Mouse (Mus musculus) liver, embryonic 14.5 days (tissue): ENCODE measurements around the gene Cstf3. TPM values are rescaled to one million over a fixed set of nuclear protein-coding genes. Genes with fewer than 3 reads are reported as not detected.

Experiments used
- ATAC-seq: fragments of 200-750 bp; cut with Nextera tagmentation; 2 replicates; pipeline ENCODE4 v1.8.0; 2017; ENCODE audit warnings: moderate number of reproducible peaks, mild to moderate bottlenecking, moderate library complexity; ENCODE audit not compliant: insufficient read depth
- DNase-seq, 3 experiments: peaks; one replicate each; pipeline ENCODE4 v3.0.0-alpha.2; 2012 to 2013; ENCODE audit warnings: low read depth in 3 of 3, low spot score in 3 of 3
- H3K27ac ChIP-seq: fragments of 300-500 bp; sonication (generic); 2 replicates; pipeline ENCODE4 v1.5.1; 2014; ENCODE audit warnings: moderate library complexity, mild to moderate bottlenecking, control low read depth, inconsistent platforms
- H3K27me3 ChIP-seq: fragments of 300-500 bp; sonication (generic); 2 replicates; pipeline ENCODE4 v1.6.1; 2014; ENCODE audit warnings: mild to moderate bottlenecking, low read length, moderate library complexity; ENCODE audit not compliant: control insufficient read depth, insufficient read depth
- H3K36me3 ChIP-seq: fragments of 300-500 bp; sonication (generic); replicated peaks from 2 replicates; pipeline ENCODE4 v1.6.1; 2014; ENCODE audit warnings: low read depth; ENCODE audit not compliant: control insufficient read depth, insufficient read depth
- H3K4me1 ChIP-seq, 2 experiments: fragments of 200-500 bp in 1 of 2; fragments of 300-500 bp in 1 of 2; sonication (generic) in 1 of 2; replicated peaks; 2 replicates each; pipeline ENCODE4 v1.6.1; 2012 to 2014; ENCODE audit warnings: antibody characterized with exemption in 1 of 2, inconsistent platforms in 1 of 2, low read length in 1 of 2; ENCODE audit not compliant: control insufficient read depth in 2 of 2, insufficient read depth in 2 of 2
- H3K4me2 ChIP-seq: fragments of 300-500 bp; sonication (generic); 2 replicates; pipeline ENCODE4 v1.6.1; 2014; ENCODE audit warnings: low read depth, mild to moderate bottlenecking, control low read depth, moderate library complexity
- H3K4me3 ChIP-seq, 2 experiments: fragments of 200-500 bp in 1 of 2; fragments of 300-500 bp in 1 of 2; sonication (generic) in 1 of 2; 2 replicates each; pipeline ENCODE4 v1.5.1; 2012 to 2014; ENCODE audit warnings: low read depth in 2 of 2, low read length in 2 of 2, mild to moderate bottlenecking in 2 of 2, control low read depth in 1 of 2, inconsistent platforms in 1 of 2, moderate library complexity in 1 of 2; ENCODE audit not compliant: insufficient read depth in 1 of 2
- H3K9ac ChIP-seq: fragments of 300-500 bp; sonication (generic); replicated peaks from 2 replicates; pipeline ENCODE4 v1.6.1; 2014; ENCODE audit warnings: mild to moderate bottlenecking, control low read depth, moderate library complexity
- H3K9me3 ChIP-seq: fragments of 300-500 bp; sonication (generic); 2 replicates; pipeline ENCODE4 v1.6.1; 2016; ENCODE audit warnings: low read length, mixed read lengths; ENCODE audit not compliant: control insufficient read depth
- CTCF ChIP-seq: IDR thresholded peaks from 2 replicates; pipeline ENCODE4 v1.5.1; 2016; ENCODE audit warnings: antibody characterized with exemption, low read depth, control low read depth
- EP300 ChIP-seq: IDR thresholded peaks from 2 replicates; pipeline ENCODE4 v1.6.1; 2016; ENCODE audit warnings: antibody characterized with exemption, low read depth
- WGBS: fragments of 180-500 bp; shearing (Covaris S2); extraction: QIAGEN DNeasy Blood & Tissue Kit; methylation state at CpG from one replicate; pipeline ENCODE4 v1.1.7; 2014; ENCODE audit not compliant: insufficient replicate concordance; 5-methylcytosine and 5-hydroxymethylcytosine counted together
- polyA plus RNA-seq, 2 experiments: library from polyadenylated mRNA; depleted of rRNA in 1 of 2; stranded (reverse) in 1 of 2; unstranded in 1 of 2; fragments of >200 nt; fragmentation: Nextera tagmentation in 1 of 2; extraction: Ambion mirVana in 1 of 2; gene quantifications; 2 replicates each; pipeline versions ENCODE4 v1.2.1 to v1.2.3; 2012 to 2014

Gene Cstf3
- polyA plus RNA-seq, 2 experiments = 14.5 to 20.1 TPM

DNA sequence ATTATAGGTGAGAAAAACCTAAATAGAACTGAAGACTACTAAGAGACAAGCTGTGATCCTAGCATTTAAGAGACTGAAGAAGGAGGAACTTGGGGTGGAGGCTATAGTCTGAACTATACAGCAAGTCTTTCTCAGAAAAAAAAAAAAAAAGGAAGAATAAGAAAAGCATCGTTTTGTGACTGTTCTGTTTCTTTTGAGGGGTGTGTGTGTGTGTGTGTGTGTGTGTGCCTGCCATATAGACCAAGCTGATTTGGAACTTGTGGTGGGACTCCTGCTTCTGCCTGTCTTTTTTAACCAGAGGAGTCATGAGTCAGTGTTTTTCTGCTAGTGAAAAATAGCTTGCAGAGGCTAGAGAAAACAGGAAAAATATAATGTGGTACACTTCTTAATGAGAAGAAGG is 4.7 kb downstream of the Cstf3 start:
- Histone ChIP-seq H3K4me2 (no peak overlapping the region), H3K9ac (no peak overlapping the region), H3K27ac (no peak overlapping the region), H3K4me3 (no peak overlapping the region), H3K9me3 (no peaks in the 10 kb centered on the region), H3K27me3 (no peaks in the 10 kb centered on the region), H3K36me3 (no peaks in the 10 kb centered on the region), H3K4me1 (peaks cover 10 to 11% of the 10 kb centered on the region in 2 experiments)
- no peak for TF ChIP-seq CTCF
- no peak for TF ChIP-seq EP300
- no peak for DNase-seq
- ATAC-seq = no peak
- 11% methylated on average over 1 of the region's 1 CpGs for WGBS

DNA sequence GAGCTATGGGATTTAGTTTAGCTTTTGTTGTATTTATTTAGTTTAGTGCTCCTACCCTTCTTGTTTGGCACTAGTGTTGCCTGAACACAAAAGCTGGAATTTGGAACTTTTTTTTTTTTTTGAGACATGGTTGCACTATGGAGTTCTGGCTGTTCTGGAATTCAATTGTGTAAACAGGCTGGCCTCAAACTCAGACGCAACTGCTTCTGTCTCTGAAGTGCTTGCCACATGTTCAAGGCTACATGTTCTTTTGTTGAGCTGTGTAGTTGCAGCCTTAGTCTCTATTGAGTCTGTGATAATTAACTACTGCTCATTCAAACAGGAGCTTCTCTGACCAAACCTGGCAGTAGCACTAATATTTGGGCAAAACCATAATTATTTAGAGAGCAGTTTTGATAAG is 13.1 kb downstream of the Cstf3 start:
- DNase-seq (no peak), ATAC-seq (no peak)
- no peaks in the 10 kb centered on the region for H3K4me1 ChIP-seq
- TF ChIP-seq EP300 (no peak), CTCF (no peak)
- no peak overlapping the region for H3K4me2 ChIP-seq
- no peak overlapping the region for H3K4me3 ChIP-seq
- no peak overlapping the region for H3K27ac ChIP-seq
- 80% methylated on average over 1 of the region's 1 CpGs for WGBS
- H3K9ac ChIP-seq = no peak overlapping the region
- no peaks in the 10 kb centered on the region for H3K9me3 ChIP-seq
- no peaks in the 10 kb centered on the region for H3K27me3 ChIP-seq
- peaks cover 5% of the 10 kb centered on the region; the same call in 1 of the 2 replicates for H3K36me3 ChIP-seq

DNA sequence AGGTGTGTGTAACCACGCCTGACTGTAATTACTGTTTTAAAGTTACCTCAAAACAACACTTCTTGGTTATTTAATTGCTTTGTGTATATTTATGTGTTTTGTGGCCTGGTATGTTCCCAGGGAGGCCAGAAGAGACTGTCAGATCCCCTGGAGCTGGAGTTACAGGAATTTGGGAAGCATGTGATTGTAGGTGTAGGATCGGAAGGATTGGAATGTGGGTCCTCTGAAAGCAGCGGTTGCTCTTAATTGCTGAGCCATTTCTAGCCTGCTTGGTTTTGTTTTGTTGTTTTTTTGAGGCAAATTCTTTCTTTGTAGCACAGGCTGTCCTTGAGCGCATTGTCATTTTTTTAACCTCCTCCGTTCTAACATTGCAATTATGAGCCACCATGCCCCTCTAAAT is 14.4 kb downstream of the Cstf3 start:
- ATAC-seq (no peak), DNase-seq (no peak)
- 76% methylated on average over 5 of the region's 5 CpGs for WGBS
- H3K9ac ChIP-seq = no peak overlapping the region
- TF ChIP-seq CTCF = no peak
- TF ChIP-seq EP300 = no peak
- peaks cover 5% of the 10 kb centered on the region; the same call in 1 of the 2 replicates for H3K36me3 ChIP-seq
- no peak overlapping the region for H3K4me2 ChIP-seq
- H3K4me1 ChIP-seq = no peaks in the 10 kb centered on the region
- no peaks in the 10 kb centered on the region for H3K27me3 ChIP-seq
- no peak overlapping the region for H3K4me3 ChIP-seq
- H3K27ac ChIP-seq = no peak overlapping the region
- H3K9me3 ChIP-seq = no peaks in the 10 kb centered on the region

DNA sequence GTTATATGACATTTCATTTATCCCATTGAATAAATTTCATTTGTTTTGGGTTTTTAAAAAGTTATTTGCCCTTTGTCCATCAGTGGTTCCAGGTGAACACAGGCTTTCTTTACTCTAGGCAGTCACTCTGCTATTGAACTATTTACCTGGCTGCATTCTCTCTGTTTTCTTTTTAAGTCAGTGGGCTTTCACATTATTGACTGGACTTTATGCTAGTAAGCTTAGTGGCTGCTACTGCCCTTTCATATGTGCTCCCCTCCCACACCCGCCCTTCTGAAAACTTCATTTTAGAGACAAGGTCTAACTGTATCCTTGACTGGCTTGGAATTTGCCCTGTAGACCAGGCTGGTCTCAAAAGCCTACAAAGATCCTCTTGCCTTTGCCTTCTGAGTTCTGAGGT is 15.2 kb downstream of the Cstf3 start:
- DNase-seq (no peak), ATAC-seq (no peak)
- TF ChIP-seq EP300 (no peak), CTCF (no peak)
- Histone ChIP-seq H3K27ac (no peak overlapping the region), H3K4me2 (no peak overlapping the region), H3K36me3 (peaks cover 2% of the 10 kb centered on the region; the same call in 1 of the 2 replicates), H3K4me3 (no peak overlapping the region), H3K9me3 (no peaks in the 10 kb centered on the region), H3K9ac (no peak overlapping the region), H3K27me3 (no peaks in the 10 kb centered on the region), H3K4me1 (no peaks in the 10 kb centered on the region)
- 51% methylated on average over 1 of the region's 1 CpGs for WGBS

DNA sequence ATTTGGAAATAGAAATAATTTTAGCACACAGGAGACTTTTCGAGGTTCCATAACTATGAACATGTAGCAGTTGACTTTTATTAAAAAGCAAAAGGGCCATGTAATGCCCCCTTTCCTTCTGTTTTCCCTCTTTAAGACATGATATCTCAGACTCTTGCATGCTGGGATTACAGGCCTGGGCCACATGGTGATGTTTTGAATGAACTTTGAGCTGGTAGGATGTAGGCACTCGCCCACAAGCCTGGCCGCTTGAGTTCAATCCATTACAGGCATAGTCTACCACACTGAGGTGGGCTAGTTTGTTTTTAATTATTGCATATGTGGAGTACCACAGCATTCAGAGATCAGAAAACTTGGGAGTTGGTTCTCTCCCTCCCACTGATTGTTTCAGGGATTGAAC is 24.5 kb downstream of the Cstf3 start:
- Histone ChIP-seq H3K4me1 (peaks cover 0 to 3% of the 10 kb centered on the region in 2 experiments; a peak in 1 of 4 replicates), H3K27ac (no peak overlapping the region), H3K4me3 (no peak overlapping the region), H3K4me2 (no peak overlapping the region), H3K36me3 (no peaks in the 10 kb centered on the region; the same call in 1 of the 2 replicates), H3K9me3 (no peaks in the 10 kb centered on the region), H3K9ac (no peak overlapping the region), H3K27me3 (no peaks in the 10 kb centered on the region)
- DNase-seq = no peak
- ATAC-seq = no peak
- 78% methylated on average over 3 of the region's 3 CpGs for WGBS
- TF ChIP-seq EP300 = no peak
- TF ChIP-seq CTCF = no peak
